Mouse (Mus musculus): ENCODE results near the gene Tenm4.
A peak's percentile ranks its signal among the peaks of the same experiment; 100 is the strongest.

Gene Tenm4

DNA sequence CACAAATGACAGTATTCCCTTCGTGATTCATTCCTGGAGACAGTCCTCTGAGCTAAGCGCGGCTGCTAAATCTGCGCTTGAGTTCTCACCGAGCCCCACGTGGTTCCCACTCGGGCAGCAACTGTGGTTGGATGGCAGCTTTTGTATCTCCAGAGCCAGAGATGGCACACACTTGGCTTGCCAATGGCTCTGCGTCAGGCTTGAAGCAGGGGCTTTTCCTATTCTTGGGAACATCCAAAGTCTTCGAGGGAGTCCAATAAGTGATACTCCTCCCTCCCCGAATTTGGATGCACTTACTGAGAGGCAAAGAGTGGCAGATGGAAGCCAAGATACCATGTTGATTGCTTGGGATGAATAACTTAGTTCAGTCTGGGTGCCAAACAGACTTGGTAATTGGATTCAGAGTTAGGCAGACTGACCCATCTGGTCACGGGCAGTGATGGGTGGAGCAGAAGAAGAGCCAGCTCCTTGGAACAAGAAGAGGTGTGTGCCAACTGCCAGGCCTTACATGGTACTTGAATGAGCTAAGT, 303.6 kb downstream of the Tenm4 start:
- DNase-seq (ENCODE audit: low spot score in 2 of 2): no peak

DNA sequence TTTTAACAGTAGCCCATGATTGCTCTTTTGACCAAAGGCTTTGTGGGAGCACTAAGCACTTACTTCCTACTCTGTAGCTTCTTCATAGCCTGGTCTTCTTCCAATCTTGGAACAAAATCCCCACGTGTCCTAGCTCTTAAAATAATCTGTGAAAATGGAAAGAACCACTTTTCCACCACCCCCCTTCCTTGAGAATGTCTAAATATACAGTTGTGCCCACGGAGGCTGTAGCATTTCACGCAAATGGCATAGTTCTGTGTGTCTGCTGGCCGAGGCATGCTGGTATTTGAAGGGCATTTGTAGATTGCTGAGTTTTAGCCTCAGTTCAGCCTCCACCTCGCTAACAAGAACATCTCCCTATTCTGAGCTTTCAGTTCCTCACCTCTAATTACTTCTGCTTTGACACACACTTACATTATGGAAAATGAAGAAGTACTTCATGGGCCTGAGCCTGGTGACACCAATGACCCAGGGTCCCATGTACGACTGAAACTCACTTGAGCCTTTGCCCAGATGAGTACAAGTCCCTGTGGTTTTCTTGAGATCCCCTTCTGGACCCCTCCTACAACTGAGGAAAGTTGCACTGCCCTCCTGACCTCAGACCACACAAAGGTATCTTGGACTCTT, 306.1 kb downstream of the Tenm4 start:
- DNase-seq (ENCODE audit: low spot score in 2 of 2): peak; percentile 35 to 41

DNA sequence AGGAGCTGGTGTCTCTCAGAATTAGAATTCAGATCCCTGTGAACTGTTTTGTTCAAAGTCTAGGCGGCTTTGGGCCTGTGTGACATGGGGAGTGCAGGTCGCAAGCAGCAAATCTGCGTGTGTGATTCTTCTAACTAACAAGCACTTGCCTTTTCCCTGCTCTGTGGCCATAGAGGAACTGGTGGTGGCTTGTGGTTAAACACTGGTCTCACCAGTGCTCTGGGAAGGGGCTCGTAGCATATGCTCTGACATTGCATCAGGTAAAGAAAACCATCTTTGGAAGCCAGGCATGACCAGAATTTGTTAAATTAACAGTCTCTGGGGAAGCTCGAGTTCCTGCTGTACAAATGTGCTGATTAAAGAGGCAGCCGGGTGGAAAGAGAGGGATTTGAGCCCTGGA, 308.1 kb downstream of the Tenm4 start:
- DNase-seq (ENCODE audit: low spot score in 2 of 2): peak in 1 of 2 experiments; percentile 21

DNA sequence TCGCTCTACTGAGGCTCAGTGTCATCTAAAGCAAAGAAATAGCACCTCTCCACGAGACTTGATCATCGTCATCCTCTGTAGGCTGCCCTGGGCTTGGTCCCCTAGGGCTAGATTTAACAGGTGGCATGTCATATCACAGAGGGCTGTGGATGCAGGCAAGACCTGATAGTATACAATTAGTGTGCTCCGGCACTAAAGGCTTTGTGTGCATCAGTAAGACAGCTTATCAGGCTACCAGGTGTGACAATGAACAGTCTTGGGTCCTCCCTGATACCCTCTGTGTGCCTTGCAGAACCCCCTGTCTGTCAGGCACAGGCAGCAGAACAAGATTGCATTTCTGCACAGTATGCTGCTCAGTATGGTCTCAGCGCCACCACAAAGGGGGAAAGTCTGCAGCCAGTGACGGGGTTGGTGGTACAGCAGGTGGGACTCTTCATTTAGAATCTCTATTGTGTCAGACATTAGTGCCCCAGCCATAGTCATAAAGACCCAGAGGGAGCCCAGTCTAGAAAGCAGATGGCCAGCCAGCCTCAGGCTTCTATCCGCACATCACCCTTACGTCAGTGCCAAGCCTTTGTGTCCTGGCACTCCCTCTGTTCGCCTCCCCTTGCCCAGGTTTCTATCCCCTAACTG, 309.4 kb downstream of the Tenm4 start:
- no peak for DNase-seq (ENCODE audit: low spot score in 2 of 2)

DNA sequence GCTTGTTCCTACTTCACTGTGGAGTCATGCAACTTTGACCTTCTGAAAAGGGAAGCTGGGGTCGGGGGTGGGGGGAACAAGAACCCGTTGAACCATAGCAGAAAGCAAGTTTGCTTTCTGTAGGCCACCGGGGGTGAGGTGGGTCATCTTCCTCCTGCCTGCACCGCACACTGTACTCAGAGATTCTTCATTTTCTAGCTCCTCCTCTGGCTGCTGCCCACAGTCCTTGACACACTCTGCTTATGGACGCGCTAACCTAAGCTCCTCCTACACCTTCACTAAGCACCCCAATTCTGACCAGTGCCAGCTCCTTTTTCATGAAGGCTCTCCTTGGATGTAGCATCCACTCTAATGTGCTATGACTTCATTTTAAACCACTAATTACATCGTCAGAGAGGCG, 311.9 kb downstream of the Tenm4 start:
- DNase-seq (ENCODE audit: low spot score in 2 of 2): peak; percentile 25 to 49

DNA sequence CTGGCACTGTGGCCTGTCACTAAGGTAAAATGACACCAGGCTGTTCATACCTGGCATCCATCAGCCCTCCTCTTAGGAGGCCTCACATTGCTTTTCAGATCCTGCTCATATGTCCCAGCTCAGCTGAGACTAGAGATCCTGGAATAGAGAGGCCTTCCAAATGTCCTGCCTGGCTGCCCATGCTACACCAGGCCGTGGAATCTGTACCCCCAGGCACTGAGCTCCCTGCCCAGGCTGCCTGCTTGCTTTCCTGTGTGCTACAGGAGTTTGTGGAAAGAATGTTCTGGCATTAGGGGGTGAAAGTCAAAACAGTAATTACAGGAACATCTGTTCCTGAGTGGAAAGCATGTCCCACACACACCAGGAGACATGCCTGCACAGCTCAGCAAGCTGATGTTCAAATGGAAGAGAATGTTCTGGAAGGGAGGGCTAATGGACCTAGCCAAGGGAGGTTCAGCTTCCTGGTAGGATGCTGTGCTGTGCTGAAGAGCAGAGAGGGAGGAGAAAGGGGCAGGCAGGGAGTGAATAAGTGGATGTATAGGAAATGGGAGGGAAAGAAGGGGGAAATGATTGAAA, 313.0 kb downstream of the Tenm4 start:
- DNase-seq (ENCODE audit: low spot score in 2 of 2): no peak

DNA sequence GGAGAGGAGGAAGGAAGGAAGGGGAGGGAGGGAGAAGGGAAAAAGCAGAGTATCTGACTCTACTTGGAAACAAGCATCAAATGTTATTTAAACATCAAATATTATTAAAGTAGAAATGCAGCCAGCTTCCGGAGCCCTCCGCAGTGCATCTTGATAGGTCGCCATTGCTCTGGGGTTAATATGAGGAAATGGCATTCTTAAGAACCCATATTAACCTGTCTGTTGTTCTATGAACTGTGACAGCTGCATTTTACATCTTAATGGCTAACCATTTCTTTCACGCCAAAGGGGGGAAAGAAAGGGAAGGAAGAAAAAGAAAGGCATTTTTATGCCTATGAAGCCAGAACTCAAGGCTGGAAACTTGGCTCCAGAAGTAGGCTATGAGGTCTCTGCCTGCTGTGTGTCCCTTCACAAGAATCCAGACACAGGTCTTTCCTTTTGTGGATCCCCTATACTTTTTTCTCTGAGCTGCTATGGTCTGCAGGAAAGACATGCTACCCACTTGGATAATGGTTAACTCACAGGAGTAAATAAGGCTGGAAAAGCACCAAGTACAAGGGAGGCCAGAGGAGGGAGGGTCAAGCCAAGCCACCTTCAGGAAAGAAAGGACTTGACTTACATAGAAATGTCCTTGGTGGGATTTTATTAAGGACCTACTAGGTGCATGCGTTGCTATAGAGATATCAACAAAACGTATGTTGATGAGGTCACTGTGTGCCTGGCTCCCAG, 318.5 kb downstream of the Tenm4 start:
- no peak for DNase-seq (ENCODE audit: low spot score in 2 of 2)

DNA sequence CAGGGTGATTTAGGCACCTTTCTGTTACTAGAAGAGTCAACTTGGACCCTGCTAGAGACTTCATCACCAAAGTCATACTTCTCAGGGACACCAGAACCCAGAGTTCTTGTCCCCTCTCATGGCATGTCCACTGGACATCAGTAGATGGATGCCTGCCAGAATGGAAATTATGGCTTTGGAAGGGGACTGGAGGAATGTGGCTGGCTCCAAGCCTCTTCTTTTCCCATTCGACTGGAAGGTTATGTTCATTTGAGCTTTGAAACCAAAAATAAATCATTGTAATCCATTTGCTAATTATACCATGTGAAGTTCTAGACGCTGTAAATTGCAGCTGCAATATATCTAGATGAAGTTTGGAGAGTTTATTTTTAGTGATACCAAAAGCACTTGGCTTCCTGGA, 320.9 kb downstream of the Tenm4 start:
- DNase-seq (ENCODE audit: low spot score in 2 of 2): no peak

DNA sequence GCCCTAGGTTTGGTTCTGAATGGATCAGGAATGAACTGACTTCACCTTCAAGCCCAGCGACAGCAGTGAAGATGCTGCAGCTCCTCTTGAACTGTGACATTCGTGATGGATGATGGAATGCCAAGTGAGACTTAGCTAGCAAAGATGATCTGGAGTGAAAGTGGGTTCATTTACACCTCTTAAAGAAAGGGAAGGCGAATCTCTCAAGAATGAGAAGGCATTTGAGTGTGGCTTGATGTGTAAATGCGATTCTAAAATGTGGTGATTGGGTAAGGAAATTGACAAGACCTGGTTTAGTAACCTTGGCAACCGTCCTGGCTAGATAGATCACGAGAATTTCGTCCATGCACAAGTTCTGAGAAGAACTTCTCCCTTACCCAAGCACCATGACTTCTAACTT, 321.6 kb downstream of the Tenm4 start:
- DNase-seq (ENCODE audit: low spot score in 2 of 2): no peak

DNA sequence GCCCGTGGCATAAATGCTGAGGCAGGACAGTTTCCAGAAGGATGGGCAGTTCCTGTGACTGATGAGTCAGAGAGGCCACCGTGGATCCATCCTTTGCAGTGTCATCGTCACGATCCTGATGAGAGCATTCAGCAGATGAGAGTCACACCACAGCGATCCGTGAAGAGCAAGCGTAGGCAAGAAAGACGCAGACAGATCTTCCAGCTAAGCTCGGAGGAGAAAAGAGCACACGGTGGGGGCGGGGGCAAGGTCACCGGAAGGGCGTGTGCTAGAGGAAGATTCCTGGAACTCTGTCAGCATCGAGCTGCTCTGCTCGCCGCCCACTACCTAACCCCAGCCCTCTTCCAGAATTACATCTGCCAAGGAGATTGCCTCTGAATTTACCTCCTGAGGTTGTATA, 323.0 kb downstream of the Tenm4 start:
- no peak for DNase-seq (ENCODE audit: low spot score in 2 of 2)

DNA sequence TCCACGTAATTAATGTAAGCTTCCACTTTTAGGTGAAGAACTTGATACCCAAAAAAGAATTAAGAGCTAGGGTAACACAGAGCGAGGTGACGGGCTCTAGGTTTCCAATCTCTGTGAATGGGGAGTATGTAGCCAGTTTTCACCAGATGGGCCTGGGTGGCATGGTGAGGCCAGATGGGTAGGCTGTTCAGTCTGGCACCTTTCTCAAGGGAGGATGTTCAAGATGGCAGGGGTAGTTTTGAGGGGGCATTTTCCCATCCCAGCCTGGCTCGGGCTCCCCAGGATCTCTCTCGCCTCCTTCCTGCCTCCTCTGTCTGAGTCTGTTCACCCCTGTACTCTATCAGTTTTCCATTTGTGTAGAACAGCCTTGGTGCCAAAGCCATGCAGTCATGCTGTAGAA, 329.1 kb downstream of the Tenm4 start:
- DNase-seq (ENCODE audit: low spot score in 2 of 2): no peak

DNA sequence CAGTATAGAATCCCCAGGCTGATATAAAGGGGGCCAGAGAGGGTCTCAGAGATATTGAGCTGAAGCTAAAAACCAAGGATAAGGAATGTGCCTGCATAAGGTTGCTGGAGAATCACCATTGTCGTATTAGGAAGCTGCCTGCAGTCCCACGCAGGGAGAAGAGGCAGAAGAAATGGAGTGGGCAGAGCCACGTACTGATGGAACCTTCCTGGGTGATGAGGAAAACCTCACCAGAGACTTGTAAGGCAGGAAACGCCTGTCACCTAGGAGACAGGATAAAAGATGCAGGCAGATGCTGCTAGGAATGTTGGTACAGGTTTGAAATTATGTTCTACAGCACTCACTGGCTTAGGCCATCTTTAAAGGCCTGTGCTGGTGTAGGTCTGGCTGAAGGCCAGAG, 329.8 kb downstream of the Tenm4 start:
- DNase-seq (ENCODE audit: low spot score in 2 of 2): no peak

DNA sequence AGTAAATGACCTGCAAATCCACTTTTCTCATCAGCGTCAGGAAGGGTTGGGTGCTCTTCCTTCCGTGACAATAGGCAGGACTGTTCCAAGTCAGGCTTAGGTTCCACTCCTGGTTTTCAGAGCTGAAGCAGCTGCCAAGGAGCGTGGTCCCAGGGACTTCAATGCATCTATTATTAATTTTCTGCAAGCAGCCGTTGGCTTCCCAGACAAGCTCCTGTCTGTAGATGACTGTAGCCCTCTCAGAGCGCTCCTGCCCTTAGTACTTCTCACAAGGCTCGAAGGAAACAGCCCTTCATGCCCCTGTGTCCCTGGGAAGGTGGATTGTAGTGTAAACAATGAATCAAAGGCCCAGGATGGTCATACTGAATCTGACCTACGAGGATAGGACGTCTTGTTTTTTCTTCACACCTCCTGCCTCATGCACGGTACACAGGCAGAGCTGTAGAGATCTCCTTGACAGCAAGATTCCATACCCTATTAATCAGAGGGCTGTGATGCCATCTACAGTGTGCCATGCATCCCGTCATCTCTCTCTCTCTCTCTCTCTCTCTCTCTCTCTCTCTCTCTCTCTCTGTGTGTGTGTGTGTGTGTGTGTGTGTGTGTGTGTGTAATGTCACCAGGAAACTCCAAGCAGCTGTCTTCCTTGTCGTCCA, 331.4 kb downstream of the Tenm4 start:
- DNase-seq (ENCODE audit: low spot score in 2 of 2): no peak

DNA sequence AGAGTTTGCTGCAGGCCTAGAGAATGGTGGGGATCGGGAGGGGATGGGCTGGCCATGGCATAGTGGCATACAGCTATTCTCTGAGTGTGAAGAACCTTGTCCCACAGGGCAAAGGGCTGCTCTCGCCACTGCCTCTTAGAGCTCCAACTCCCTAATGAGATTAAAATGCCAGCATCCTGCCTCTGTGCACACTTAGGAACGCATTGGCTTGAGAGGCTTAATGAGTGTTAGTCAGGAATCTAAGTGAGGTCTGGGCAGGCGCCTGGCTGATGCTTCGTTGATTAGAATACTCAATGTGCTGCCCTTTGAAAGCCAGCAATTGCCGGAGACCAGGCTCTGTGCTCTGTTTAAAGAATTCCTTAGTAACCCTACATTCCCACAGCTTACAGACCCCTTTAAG, 334.5 kb downstream of the Tenm4 start:
- no peak for DNase-seq (ENCODE audit: low spot score in 2 of 2)

DNA sequence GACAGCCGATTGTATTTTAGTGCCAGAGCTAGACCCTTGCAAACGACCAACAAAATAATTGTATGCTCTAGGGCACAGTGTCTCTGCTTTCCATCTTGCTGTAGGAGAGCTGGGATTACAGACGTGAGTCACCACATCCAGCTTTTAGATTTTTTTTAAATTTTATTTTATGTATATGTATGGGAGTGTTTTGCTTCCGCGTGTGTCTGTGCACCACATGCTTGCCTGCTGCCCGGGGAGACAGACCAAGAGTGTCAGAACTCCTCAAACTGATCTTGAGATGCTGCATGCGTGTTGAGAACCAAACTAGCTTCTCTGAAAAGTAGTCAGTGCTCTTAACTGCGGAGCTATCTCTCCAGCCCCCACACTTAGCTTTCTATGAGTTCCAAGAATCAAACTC, 336.0 kb downstream of the Tenm4 start:
- no peak for DNase-seq (ENCODE audit: low spot score in 2 of 2)

DNA sequence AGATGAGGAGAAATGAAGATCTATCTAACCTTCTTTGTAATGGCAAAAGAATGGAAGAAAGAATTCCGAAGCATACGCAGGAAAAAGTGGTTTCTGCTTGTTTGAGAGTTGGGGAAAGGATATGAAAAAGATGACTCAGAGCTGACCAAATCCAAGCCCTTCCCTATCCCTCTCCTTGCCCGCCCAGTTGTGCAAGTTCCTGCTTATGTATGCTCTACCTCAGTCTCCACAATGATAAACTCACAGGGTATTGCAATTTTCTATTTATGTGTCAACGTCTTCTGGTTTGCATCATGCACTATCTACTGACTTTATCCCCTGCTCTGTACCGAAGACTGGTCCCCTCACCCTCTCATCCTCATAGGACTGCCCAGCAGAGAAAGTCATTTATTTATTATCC, 339.4 kb downstream of the Tenm4 start:
- no peak for DNase-seq (ENCODE audit: low spot score in 2 of 2)

DNA sequence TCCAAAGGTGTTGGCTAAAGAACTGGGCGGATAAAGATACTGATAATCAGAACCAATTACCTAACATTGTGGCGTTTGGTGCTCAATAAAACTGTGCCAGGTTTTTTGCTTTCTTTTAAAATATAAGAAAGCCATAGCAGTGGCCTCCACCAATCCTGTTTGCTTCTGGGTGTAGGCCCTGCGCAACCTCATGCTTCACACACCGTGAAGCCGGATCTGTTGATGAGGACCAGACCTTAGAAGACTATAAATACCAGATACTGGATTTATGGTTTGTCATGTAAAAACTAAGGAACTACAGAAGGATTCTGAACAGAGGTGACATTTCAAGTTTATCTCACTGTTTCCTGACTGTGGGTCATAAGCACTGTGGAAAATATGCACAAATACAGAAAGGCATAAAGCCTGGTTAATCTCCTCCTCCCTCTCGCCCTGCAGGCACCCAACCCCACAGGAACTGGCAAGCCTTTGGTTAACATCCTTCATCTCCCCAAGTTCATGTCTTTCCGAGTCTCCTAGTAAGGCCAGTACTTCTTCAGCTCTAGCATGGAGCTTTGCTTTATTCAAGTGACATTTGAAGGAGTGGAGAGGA, 340.1 kb downstream of the Tenm4 start:
- DNase-seq (ENCODE audit: low spot score in 2 of 2): no peak

DNA sequence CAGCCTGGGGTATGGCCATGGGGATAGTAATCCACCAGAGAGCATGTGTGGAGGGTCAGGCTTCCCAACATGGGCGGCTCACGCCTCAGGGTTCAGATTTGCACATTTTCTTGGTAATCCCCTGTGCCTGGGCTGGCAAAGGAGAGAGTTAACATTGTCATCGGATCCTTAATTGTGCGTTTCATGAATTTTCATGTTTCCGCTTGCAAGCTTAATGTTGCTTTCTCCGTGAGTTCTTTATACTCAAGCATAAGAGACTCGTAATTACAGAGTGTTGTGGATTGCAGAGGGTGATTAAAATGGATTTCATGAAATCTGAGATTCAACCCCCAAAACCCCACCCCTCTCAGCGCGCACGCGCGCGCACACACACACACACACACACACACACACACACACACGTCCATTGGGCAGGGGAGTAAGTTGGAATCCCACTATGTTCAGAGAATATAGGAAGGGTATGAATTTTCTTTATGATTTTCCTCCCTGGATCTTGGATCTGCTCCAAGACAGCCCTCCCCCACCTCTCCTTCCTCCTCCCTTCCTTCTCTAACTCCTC, 341.0 kb downstream of the Tenm4 start:
- DNase-seq (ENCODE audit: low spot score in 2 of 2): no peak

DNA sequence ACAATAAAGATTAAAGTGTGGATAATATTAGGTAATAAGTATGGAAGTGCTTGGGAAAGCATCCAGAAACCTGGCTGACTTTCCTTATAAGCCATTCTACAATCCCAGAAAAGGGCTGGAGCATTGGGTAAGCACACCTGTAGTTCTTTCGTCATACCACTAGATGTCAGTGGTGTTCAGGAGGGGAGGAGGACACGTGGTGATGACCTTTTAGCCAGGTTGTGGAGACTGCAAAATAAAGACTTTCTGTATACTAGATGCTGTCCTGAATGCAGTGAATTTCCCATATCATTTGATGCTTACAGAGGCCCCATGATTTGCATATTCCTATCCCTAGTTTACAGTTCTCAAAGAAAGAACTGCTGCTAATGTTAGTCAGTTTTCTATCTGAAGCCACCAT, 348.2 kb downstream of the Tenm4 start:
- peak in 1 of 2 experiments; percentile 8 for DNase-seq (ENCODE audit: low spot score in 2 of 2)

DNA sequence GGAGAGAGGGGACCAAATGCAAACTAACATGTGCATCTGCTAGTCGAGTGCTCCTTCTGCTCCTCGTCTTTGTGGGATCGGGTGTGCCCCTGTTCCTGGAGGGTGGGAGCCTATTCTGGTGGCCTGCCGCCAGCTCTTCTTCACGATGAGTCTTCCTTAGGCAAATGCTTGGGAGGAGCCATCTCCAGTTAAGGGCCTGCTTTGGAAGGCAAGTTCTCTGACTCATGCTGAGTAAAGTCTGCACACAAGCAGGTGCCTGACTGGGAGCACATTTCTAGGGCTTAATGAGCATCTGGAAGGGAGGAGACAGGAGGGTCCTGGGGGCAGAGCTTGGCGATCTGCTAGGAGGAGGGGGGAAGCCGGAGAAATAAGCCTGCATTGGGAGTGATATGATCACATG, 350.9 kb downstream of the Tenm4 start:
- no peak for DNase-seq (ENCODE audit: low spot score in 2 of 2)

DNA sequence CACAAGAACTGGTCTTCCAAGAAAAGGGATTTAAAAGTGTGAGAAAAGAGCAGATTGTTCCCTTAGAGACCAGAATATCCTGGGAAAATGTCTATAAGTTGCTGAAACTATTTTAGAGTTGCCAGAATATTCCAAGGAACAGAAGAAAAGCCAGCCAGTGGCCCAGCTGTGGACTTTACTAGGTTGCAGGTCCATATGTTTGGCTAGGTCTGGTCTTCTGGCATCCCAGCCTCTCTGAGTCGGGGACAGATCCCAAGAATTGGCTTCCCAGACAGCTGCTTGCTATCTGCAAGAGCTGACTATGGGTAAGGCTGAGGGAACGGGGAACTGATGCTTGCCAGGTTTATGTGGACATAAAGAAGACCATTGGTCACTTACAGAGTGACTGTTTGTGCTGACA, 352.6 kb downstream of the Tenm4 start:
- DNase-seq (ENCODE audit: low spot score in 2 of 2): no peak
